Mouse (Mus musculus): ENCODE measurements around the gene Gm20661. TPM values are rescaled to one million over a fixed set of nuclear protein-coding genes. Genes with fewer than 3 reads are reported as not detected.

The Gm20661 gene
- polyA plus RNA-seq, 1 experiment from 2014 or later = 12.8 TPM

DNA sequence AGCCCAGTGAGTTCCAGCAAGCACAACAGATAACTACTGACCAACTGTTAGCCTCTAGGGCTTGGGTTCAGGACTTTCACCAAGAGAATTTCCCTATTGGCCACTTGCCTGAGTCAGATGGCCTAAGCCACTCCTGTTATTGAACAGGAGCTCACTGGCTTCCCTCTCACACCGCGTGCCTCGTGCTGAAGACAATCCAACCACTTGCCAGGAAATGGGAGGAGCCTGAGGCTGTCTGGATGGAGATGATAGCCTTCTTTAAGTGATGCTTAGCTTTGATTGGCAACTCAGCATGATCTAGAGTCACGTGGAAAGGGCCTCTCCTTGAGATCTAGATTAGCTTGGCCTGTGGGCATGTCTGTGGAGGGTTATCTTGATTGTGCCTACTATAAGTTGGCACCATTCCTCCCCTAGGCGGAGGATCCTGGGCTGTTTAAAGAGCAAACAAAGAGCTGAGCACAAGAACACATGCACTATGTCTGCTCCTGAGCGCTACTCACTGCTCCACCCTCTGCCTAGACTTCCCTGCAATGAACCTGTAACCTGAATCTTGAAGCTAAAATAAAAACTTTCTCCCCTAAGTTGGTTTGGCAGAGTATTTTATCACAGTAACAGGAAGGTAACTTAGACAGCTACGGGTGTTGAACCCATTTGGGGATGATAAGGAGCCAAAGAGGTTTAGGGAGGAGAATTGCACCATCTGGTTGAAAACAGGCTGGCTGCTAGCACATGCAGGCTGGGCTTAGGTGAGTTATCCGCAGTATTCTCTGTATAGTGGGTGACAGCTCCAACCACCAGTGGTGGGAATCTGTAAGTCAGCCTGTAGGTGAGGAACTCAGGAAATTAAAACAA lies 10.9 kb upstream of the Gm20661 start:
- Histone ChIP-seq H3K36me3 (ENCODE audit: control insufficient read depth, insufficient read depth, low read length) (peaks cover 9% of the 10 kb centered on the region), H3K27ac (ENCODE audit: low read length) (no peak overlapping the region), H3K4me1 (ENCODE audit: control insufficient read depth, insufficient read depth, low read length) (no peaks in the 10 kb centered on the region), H3K9ac (replicated peaks; ENCODE audit: low read depth, low read length) (no peak overlapping the region), H3K4me2 (replicated peaks; ENCODE audit: low read depth, low read length) (no peak overlapping the region), H3K27me3 (ENCODE audit: control insufficient read depth, insufficient read depth, low read length) (no peaks in the 10 kb centered on the region), H3K9me3 (ENCODE audit: control insufficient read depth, low read depth, low read length) (no peaks in the 10 kb centered on the region), H3K4me3 (ENCODE audit: low read depth, low read length) (no peak overlapping the region)
- ATAC-seq (ENCODE audit: insufficient number of reproducible peaks, insufficient read depth, low FRiP score, low read depth) = peak; percentile 77; the same call in 1 of the 2 replicates
- WGBS = 73% methylated on average over 8 of the region's 8 CpGs

DNA sequence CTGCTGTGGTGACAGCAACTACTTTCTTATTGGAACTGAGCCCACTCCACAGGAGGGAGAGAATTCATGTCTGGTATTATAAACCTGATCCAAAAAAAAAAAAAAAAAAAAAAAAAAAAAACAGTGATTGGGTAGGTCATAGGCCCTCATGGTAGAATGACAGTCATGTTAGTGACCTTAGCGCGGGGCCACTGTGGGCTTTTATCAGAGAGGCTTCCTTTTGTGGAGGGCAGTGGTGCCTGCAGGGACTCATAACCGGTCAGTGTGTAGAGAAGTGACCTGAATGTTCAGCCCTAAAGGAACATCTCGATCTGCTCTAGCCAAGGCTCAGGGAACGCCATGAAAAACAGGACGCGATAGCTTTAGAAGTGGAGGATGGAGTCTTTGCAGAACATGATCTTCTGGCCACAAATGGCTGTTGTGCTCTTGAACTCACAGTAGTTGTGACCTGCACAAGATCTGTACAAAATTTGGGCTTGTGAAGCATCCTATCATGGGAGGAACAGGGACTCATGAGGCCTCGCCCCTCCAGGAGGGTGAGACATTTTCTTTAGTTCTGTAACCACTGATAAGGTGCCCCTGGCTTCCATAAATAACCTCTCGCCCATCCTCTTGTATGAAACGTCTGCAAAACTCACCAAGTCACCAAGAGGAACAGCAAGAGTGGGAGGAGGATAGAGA lies 8.2 kb upstream of the Gm20661 start:
- ATAC-seq (ENCODE audit: insufficient number of reproducible peaks, insufficient read depth, low FRiP score, low read depth) = peak; percentile 53; the same call in 1 of the 2 replicates
- Histone ChIP-seq H3K27ac (ENCODE audit: low read length) (no peak overlapping the region), H3K4me2 (replicated peaks; ENCODE audit: low read depth, low read length) (no peak overlapping the region), H3K9ac (replicated peaks; ENCODE audit: low read depth, low read length) (no peak overlapping the region), H3K4me3 (ENCODE audit: low read depth, low read length) (no peak overlapping the region), H3K4me1 (ENCODE audit: control insufficient read depth, insufficient read depth, low read length) (no peaks in the 10 kb centered on the region), H3K36me3 (ENCODE audit: control insufficient read depth, insufficient read depth, low read length) (peaks cover 5% of the 10 kb centered on the region; the same call in 1 of the 2 replicates), H3K27me3 (ENCODE audit: control insufficient read depth, insufficient read depth, low read length) (no peaks in the 10 kb centered on the region), H3K9me3 (ENCODE audit: control insufficient read depth, low read depth, low read length) (no peaks in the 10 kb centered on the region)
- 77% methylated on average over 10 of the region's 10 CpGs for WGBS

DNA sequence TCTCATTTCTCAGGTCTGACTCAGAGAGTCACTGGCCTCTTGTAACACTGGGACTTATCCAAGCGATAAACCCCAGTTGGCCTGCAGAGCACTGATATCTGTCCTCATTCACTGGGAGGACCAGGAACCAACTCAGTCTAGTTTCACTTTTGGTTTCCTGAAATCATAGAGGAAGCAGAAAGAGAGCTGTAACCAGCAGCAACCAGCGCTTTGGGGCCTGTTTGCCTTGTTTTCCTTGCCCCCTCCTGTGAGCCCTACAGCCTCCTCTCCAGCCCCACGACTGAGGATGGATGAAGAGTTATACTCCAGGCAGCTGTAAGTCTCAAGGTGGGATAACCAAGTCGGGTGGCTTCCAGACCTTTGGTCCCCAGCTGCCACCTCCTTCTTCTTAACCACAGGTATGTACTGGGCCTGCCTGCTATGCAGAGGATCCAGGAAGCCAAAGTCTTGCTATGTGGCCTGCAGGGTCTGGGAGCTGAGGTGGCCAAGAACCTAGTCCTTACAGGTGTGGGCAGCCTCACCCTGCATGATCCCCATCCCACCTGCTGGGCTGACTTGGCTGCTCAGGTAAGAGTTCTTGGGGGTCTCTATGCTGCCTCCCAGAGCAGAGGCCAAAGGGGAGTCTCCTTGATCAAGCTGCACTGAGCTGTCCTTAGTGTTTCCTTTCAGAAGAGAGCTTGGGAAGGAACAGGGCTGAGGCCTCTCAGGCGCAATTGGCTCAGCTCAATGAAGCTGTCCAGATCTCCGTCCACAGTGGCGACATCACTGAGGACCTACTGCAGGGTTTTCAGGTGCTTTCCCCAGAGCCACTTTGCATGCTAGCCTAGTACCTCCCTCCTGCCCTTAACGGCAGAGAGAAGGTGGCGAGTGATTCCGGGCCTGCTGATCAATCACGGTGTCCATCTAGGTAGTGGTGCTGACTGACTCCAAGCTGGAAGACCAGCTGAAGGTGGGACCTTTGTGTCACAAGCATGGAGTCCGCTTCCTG lies 7.2 kb upstream of the Gm20661 start, which contains the start of gene Uba7:
Gene Uba7, plus strand, starts transcription at position 107 of the 988 bp plus-strand sequence.
- Histone ChIP-seq H3K4me3 (ENCODE audit: low read depth, low read length) (no peak within 1 kb of the TSS), H3K27me3 (ENCODE audit: control insufficient read depth, insufficient read depth, low read length) (no peaks in the 10 kb centered on the region), H3K4me1 (ENCODE audit: control insufficient read depth, insufficient read depth, low read length) (peaks cover 2% of the 10 kb centered on the region; the same call in 1 of the 2 replicates), H3K9me3 (ENCODE audit: control insufficient read depth, low read depth, low read length) (no peaks in the 10 kb centered on the region), H3K27ac (ENCODE audit: low read length) (peak within 1 kb of the TSS; percentile 6; the same call in 1 of the 2 replicates), H3K4me2 (replicated peaks; ENCODE audit: low read depth, low read length) (peak within 1 kb of the TSS; percentile 10; the same call in 1 of the 2 replicates), H3K36me3 (ENCODE audit: control insufficient read depth, insufficient read depth, low read length) (0 out of 2 replicates have a peak, but pooled peaks cover 5% of the 10 kb centered on the region), H3K9ac (replicated peaks; ENCODE audit: low read depth, low read length) (no peak within 1 kb of the TSS)
- WGBS = 59% methylated on average over 12 of the region's 12 CpGs
- ATAC-seq (ENCODE audit: insufficient number of reproducible peaks, insufficient read depth, low FRiP score, low read depth) = peak; percentile 74

DNA sequence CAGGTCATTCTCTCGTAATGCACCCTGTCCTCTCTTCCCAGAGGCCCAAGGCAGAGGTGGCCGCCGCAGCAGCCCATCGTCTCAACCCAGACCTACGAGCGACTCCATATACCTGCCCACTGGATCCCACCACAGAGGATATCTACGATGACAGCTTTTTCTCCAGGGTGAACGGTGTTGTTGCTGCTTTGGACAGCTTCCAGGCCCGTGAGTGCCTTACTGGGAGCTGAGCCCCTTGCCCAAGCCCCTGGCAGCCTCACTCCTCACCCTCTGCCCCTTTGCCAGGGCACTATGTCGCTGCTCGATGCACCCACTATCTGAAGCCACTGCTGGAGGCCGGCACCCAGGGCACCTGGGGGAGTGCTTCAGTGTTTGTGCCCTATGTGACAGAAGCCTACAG lies 4.0 kb upstream of the Gm20661 start:
- WGBS = 88% methylated on average over 12 of the region's 12 CpGs
- H3K4me3 ChIP-seq (ENCODE audit: low read depth, low read length) = no peak overlapping the region
- no peaks in the 10 kb centered on the region for H3K36me3 ChIP-seq (ENCODE audit: control insufficient read depth, insufficient read depth, low read length)

DNA sequence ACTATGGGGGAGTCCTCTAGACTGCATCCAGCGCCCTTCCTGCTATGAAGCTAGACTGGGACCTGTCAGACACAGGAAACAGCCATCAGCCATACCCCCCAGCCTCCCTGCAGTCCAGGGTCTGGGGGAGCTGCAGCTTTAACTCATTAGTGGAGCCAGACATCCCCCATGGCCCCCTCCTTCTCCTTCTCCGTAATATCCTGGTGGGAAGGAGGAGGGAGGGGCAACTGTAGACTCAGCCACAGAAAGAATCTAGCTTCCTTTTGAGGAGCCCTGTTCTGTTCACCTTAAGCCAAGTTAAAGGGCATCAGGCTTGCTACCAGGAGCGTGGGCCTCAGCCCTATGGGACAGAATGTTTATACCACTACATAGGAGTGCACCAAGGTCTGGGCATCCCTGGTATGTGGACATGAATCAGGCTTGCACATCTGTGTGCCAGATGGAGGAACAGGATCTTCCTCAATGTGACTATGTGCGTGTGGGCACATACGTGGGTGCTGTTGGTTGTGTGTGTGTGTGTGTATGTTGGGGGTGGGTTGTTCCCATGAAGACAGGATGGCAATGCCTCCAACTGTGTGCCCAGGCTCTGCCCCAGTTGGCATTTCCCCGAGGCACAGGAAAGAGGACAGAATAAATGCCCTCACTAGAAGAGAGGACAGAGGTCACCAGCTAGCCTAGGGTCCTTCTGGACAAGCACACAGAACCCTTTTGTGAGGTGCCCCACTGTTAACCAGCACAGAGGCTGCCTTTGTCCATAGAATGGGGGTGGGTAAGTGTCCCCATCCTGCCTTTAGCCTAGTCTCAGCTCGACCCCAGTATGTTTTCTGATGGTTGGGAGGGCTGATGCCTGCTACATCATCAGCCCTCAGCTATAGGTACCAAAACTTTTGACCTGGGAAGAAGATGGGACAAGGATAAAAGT lies 913 bp upstream of the Gm20661 start:
- no peaks in the 10 kb centered on the region; the same call in 1 of the 2 replicates for H3K36me3 ChIP-seq (ENCODE audit: control insufficient read depth, insufficient read depth, low read length)
- H3K27me3 ChIP-seq (ENCODE audit: control insufficient read depth, insufficient read depth, low read length) = no peaks in the 10 kb centered on the region
- peak; percentile 39; the same call in 1 of the 2 replicates for ATAC-seq (ENCODE audit: insufficient number of reproducible peaks, insufficient read depth, low FRiP score, low read depth)
- H3K27ac ChIP-seq (ENCODE audit: low read length) = peak overlapping the region; percentile 100
- peak overlapping the region; percentile 88 for H3K4me2 ChIP-seq (replicated peaks; ENCODE audit: low read depth, low read length)
- peak overlapping the region; percentile 45 for H3K4me3 ChIP-seq (ENCODE audit: low read depth, low read length)
- H3K9me3 ChIP-seq (ENCODE audit: control insufficient read depth, low read depth, low read length) = no peaks in the 10 kb centered on the region
- peaks cover 35% of the 10 kb centered on the region for H3K4me1 ChIP-seq (ENCODE audit: control insufficient read depth, insufficient read depth, low read length)
- H3K9ac ChIP-seq (replicated peaks; ENCODE audit: low read depth, low read length) = peak overlapping the region; percentile 59
- 27% methylated on average over 7 of the region's 7 CpGs for WGBS

More for the DNA sequence above, 4.0 kb upstream of the Gm20661 start:
- Histone ChIP-seq H3K4me1 (ENCODE audit: control insufficient read depth, insufficient read depth, low read length) (peaks cover 25% of the 10 kb centered on the region), H3K4me2 (replicated peaks; ENCODE audit: low read depth, low read length) (no peak overlapping the region), H3K9ac (replicated peaks; ENCODE audit: low read depth, low read length) (no peak overlapping the region), H3K27me3 (ENCODE audit: control insufficient read depth, insufficient read depth, low read length) (no peaks in the 10 kb centered on the region), H3K27ac (ENCODE audit: low read length) (no peak overlapping the region), H3K9me3 (ENCODE audit: control insufficient read depth, low read depth, low read length) (no peaks in the 10 kb centered on the region)
- no peak for ATAC-seq (ENCODE audit: insufficient number of reproducible peaks, insufficient read depth, low FRiP score, low read depth)

DNA sequence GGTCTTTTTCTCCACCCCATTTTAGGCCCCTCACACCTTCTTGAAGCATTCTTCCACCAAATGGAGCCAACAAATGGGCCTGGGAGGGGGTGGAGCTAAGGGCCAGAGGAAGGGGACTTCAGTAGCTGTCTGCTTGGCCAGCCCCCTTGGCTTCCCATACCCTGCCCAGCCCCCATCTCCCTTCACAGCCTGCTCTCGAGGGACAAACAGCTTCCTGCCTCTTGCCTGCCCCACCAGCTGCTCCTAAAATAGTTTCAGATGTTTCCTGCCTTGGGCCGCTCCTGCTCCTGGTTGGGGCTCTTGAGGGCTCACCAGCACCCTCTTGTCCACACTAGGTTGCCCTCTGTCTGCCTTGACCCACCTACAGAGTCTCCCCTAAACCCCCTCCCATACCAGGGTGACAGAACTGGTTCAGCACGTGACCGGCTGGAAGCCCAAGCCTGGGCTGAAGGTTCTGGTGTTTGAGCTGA lies 598 bp downstream of the Gm20661 start:
- Histone ChIP-seq H3K9me3 (ENCODE audit: control insufficient read depth, low read depth, low read length) (no peaks in the 10 kb centered on the region), H3K27me3 (ENCODE audit: control insufficient read depth, insufficient read depth, low read length) (no peaks in the 10 kb centered on the region), H3K36me3 (ENCODE audit: control insufficient read depth, insufficient read depth, low read length) (no peaks in the 10 kb centered on the region; the same call in 1 of the 2 replicates), H3K4me1 (ENCODE audit: control insufficient read depth, insufficient read depth, low read length) (peaks cover 35% of the 10 kb centered on the region), H3K27ac (ENCODE audit: low read length) (peak overlapping the region; percentile 100), H3K4me2 (replicated peaks; ENCODE audit: low read depth, low read length) (peak overlapping the region; percentile 88), H3K4me3 (ENCODE audit: low read depth, low read length) (peak overlapping the region; percentile 45), H3K9ac (replicated peaks; ENCODE audit: low read depth, low read length) (peak overlapping the region; percentile 59)
- peak; percentile 50 for ATAC-seq (ENCODE audit: insufficient number of reproducible peaks, insufficient read depth, low FRiP score, low read depth)
- WGBS = 4% methylated on average over 4 of the region's 4 CpGs

DNA sequence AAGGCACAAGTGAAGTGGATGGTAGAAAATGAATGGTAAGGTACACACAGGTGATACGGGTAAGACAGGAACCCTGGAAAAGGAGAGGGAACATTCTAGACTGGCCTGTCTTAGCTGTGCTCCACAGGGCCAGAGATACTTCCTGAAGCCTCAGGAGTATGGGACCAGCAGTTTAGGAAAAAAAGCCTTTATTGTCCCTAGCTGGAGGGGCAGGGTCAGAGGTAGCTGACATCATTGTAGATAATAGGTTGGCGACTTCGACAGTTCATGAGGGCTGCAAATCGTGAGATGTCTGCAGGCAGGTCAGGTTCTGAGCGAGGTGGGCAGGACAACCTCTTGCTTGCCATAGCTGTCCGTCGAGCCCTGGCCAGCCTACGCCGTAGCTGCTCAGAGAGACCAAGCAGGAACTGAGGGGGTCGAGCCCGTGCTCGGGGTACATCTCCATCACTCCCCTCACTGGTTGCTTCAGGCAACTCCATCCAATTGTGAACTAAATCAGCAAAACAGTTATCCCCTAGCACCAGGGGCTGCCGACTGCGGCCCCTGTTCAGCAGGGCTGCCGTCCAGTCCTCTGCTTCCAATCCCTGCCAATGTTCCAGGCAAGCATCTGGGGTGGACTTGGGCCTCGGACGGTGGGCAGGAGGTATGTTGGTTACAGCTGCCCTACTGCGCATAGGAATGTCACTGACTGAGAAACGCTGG lies 1.3 kb downstream of the Gm20661 start:
- no peaks in the 10 kb centered on the region; the same call in 1 of the 2 replicates for H3K36me3 ChIP-seq (ENCODE audit: control insufficient read depth, insufficient read depth, low read length)

More for the DNA sequence above, 1.3 kb downstream of the Gm20661 start:
- H3K9me3 ChIP-seq (ENCODE audit: control insufficient read depth, low read depth, low read length) = no peaks in the 10 kb centered on the region
- peak overlapping the region; percentile 59 for H3K9ac ChIP-seq (replicated peaks; ENCODE audit: low read depth, low read length)
- H3K27ac ChIP-seq (ENCODE audit: low read length) = peak overlapping the region; percentile 100
- H3K27me3 ChIP-seq (ENCODE audit: control insufficient read depth, insufficient read depth, low read length) = no peaks in the 10 kb centered on the region
- peak overlapping the region; percentile 45 for H3K4me3 ChIP-seq (ENCODE audit: low read depth, low read length)
- WGBS = 45% methylated on average over 19 of the region's 19 CpGs
- no peak for ATAC-seq (ENCODE audit: insufficient number of reproducible peaks, insufficient read depth, low FRiP score, low read depth)
- peaks cover 35% of the 10 kb centered on the region for H3K4me1 ChIP-seq (ENCODE audit: control insufficient read depth, insufficient read depth, low read length)
- H3K4me2 ChIP-seq (replicated peaks; ENCODE audit: low read depth, low read length) = peak overlapping the region; percentile 88
